Mouse (Mus musculus) liver, embryonic 18 days (tissue): ENCODE data around the gene Lcn2. TPM values are rescaled to one million over a fixed set of nuclear protein-coding genes. Genes with fewer than 3 reads are reported as not detected.

Experiments
- polyA plus RNA-seq: library from polyadenylated mRNA; depleted of rRNA; stranded (reverse); fragments of >200 nt; gene quantifications from 2 replicates; pipeline ENCODE4 v1.2.3, GENCODE M21; 2012; rRNA removed

Gene Lcn2
- polyA plus RNA-seq, result 493 and 623 TPM in 2 replicates

DNA sequence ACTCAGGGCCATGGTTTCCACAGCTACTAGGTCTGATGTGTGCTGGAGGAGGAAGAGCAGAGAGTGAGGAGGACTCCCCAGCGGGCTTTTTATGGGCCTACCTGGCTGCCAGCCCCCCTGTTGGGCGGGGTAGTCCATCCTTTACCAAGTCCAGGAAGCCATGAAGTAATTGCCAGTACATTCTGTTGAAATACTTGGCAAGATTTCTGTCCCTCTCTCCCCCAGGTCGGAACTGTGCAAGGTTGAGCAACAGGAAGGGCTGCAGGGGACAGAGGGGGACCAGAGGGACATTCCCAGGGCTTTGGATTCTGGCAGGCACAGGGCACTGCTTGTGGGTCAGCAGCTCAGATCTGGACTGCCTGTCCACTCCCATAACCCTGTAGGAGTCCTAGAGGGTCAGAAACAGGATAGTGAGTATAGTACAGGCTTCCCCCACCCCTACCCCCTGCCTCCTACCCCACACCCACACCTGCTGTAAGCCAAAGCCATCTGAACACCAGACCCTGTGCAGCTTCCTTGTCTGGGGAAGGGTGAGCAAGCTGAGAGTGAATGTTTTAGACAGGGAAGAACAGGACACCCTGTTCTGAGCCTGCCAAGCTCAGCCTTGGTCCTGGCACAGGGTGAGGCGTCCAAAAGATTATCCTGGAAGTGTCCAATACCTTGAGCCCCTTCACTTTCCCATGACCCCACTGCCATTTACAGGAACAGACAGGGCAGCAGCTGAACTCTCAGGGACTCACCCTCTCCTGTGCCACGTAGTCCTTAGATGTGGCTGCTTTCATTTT lies at the start of gene Lcn2:
Gene Lcn2 (minus strand): TSS at position 547 of the 785 bp plus-strand sequence.

DNA sequence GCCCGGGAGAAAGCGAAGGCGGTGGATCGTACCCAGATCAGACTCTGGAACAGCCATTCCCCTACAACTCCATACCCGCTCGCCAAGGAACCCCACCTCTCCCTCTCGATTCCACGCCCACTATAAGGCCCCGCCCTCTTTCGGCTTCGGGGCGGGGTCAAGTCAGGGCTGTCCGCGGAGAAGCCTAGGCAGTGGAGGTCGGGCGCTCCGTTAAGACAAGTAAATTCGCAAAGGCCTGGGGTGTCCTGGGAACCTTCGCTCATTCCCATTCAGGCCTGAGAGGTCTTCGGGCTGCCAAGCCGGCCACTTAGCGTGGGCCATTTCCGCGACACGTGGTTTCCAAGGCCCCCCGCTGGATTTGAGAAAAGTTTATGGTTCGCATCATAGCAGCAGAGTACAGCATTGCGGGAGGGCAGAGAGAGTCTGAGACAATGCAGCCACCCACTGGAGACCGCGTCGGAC lies 7.5 kb upstream of the Lcn2 start, which contains the start of gene Ptges2:
Gene Ptges2 (plus strand): TSS at position 413 of the 462 bp plus-strand sequence.

DNA sequence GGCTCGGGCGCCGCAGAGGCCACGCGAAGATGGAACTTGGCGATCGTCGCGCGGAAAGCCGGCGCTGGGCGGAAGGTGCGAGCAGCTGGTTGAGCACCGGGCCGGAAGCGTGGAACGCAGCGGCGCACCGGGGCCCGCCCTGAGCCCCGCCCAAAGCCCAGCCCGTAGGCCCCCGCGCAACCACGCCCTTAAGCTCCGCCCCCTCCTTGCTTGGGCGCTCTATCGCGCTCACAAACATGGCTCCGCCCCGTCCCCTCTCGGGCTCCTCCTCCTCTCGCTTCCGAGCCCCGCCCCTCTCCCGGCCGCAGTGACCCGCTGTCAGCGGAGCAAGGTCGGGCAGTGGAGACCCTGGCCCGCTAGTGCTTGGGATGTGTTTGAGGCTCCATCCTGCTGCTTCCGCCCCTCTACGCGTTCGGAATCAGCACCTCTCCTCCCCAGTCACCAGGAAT lies 6.3 kb downstream of the Lcn2 start, which contains the start of gene 1110008P14Rik:
Gene 1110008P14Rik (minus strand): TSS at position 164 of the 449 bp plus-strand sequence.

DNA sequence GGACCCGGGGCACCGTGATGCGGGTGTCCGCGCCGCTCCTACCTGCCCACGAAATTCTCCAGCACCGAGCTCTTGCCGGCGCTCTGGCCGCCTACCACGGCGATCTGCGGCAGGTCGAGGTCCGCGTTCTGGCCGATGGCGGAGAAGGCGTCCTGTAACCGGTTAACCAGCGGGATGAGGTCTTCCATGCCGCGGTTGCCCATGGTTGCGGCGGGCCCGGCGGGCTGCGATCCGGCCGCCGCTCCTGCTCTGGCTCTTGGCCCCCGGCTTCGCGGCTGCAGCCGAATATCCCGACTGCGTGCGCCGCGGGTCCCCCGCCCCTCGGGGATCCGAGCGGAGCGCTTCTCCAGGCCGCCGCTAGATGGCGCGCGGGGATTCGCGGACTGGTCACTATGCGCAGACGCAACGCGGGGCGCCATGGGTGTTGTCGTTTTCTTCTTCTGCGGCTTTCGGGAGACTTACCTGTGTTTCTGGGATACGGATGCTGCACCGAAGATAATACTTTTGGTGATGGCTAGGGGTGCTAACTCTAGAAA lies 35.0 kb downstream of the Lcn2 start, which contains the start of gene Dnm1:
Gene Dnm1 (minus strand): TSS at position 332 of the 536 bp plus-strand sequence.

DNA sequence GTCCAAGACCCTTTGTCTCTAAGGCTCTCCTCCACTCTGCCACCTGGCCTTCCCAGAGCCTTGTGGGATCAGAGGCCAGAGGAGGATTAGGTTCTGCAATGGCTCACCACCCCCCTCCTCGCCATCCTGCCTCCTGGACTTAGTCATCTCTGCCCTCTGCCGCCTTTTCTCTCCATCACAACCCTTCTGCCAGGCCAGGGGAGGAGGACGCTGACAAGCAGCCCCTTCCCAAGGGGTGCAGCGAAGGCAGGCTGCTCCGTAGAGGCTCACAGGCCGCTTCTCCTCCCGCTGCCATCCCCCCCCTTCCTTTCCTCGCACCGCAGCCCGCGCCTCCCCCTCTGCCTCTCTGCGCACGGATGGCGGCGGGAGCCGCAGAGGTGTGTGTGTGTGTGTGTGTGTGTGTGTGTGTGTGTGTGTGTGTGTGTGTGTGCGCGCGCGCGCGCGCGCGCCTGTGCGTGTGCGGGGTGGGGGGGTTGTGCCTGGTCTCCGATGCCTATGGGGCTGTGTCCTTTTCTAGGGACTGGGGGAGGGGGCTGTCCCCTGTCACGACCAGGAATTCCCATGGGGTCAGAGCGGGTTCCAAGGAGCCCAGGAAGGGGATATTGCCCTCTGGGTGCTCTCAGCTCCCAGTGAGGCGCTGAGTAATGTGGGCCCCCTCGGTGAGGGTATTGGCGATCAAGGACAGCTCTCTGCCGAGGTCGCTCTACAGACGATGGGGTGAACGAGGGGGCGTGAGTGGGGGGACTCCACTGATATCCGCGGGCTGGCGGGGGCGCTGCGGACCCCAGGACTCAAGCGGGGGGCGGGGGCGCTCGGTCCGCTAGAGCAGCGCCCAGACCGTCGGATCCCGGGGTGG lies 35.7 kb downstream of the Lcn2 start, which contains the start of gene Ciz1:
Gene Ciz1 (plus strand): TSS at position 177 of the 856 bp plus-strand sequence.

Other genes with a start within 250 kb of the Lcn2 start
- gene Prrc2b, start 237.2 kb downstream of the Lcn2 start, polyA plus RNA-seq, result 5.2 and 7.0 TPM in 2 replicates
- gene Pomt1, start 151.7 kb downstream of the Lcn2 start, polyA plus RNA-seq, result 6.8 and 7.8 TPM in 2 replicates
- 27.8 and 31.9 TPM in 2 replicates for gene Uck1, start 128.1 kb downstream of the Lcn2 start, polyA plus RNA-seq
- 13.3 and 15.8 TPM in 2 replicates for gene Golga2, start 100.9 kb downstream of the Lcn2 start, polyA plus RNA-seq
- gene Swi5, start 100.2 kb downstream of the Lcn2 start, polyA plus RNA-seq, result 145 and 146 TPM in 2 replicates
- 31.1 and 42.1 TPM in 2 replicates for gene Ciz1, start 35.9 kb downstream of the Lcn2 start, polyA plus RNA-seq
- gene Dnm1, start 34.9 kb downstream of the Lcn2 start, polyA plus RNA-seq, result 1.2 and 1.3 TPM in 2 replicates
- gene 1110008P14Rik, start 6.3 kb downstream of the Lcn2 start, polyA plus RNA-seq, result 24.7 and 29.9 TPM in 2 replicates
- gene Ptges2, start 7.6 kb upstream of the Lcn2 start, polyA plus RNA-seq, result 12.9 and 16.2 TPM in 2 replicates
- 1.2 TPM in 2 replicates for gene Naif1, start 62.2 kb upstream of the Lcn2 start, polyA plus RNA-seq
- 15.8 and 20.5 TPM in 2 replicates for gene Slc25a25, start 63.2 kb upstream of the Lcn2 start, polyA plus RNA-seq
- gene Fam102a, start 147.1 kb upstream of the Lcn2 start, polyA plus RNA-seq, result 3.1 and 3.4 TPM in 2 replicates
- gene Dpm2, start 182.6 kb upstream of the Lcn2 start, polyA plus RNA-seq, result 45.1 and 48.7 TPM in 2 replicates
- gene Pip5kl1, start 186.5 kb upstream of the Lcn2 start, polyA plus RNA-seq, result 0.04 and 0.07 TPM in 2 replicates
- gene 9430097D07Rik, start 187.4 kb upstream of the Lcn2 start, polyA plus RNA-seq, result not detected in 2 replicates
- gene St6galnac4, start 198.8 kb upstream of the Lcn2 start, polyA plus RNA-seq, result 4.1 TPM in 2 replicates
- gene St6galnac6, start 211.5 kb upstream of the Lcn2 start, polyA plus RNA-seq, result 24.2 and 25.0 TPM in 2 replicates
- gene Ak1, start 233.5 kb upstream of the Lcn2 start, polyA plus RNA-seq, result 0.37 and 0.62 TPM in 2 replicates